Mouse (Mus musculus) urinary bladder, adult 2 months (tissue): Measurements from ENCODE around the gene Cep57l1. TPM values are rescaled to one million over a fixed set of nuclear protein-coding genes. Genes with fewer than 3 reads are reported as not detected.
A peak's percentile ranks its signal among the peaks of the same experiment; 100 is the strongest.
"Not testable (repeated sequence)": the region's sequence is repeated elsewhere in the genome, so short reads cannot be mapped to it uniquely, and the experiment has no call there.

ENCODE experiments used
- DNase-seq: peaks from one replicate; pipeline ENCODE4 v3.0.0; 2022; ENCODE audit warnings: low spot score
- polyA plus RNA-seq: library from polyadenylated mRNA; depleted of rRNA; stranded (reverse); fragments of >200 nt; gene quantifications from 2 replicates; pipeline ENCODE4 v1.2.3, GENCODE M21; 2012; rRNA removed

Cep57l1 gene
- polyA plus RNA-seq = 4.9 and 5.2 TPM in 2 replicates

GRCm38 (mm10) chr10:41809771-41810563 is at the start of gene Cep57l1, which contains the start of gene Sesn1:
Gene Cep57l1, minus strand, starts transcription at chr10:41809871.
Gene Sesn1, plus strand, starts transcription at chr10:41809935.
- DNase-seq = peak; percentile 90

- DNase-seq = no peak
These were observed 39.0 kb upstream of the Cep57l1 start for GRCm38 (mm10) chr10:41848721-41849120.

GRCm38 (mm10) chr10:41847737-41848136 is 38.1 kb upstream of the Cep57l1 start:
- no peak for DNase-seq

- no peak for DNase-seq
These were observed 29.2 kb upstream of the Cep57l1 start for GRCm38 (mm10) chr10:41838911-41839310.

- no peak for DNase-seq
These were observed 24.5 kb upstream of the Cep57l1 start for GRCm38 (mm10) chr10:41834131-41834530.

GRCm38 (mm10) chr10:41832191-41832590 is 22.5 kb upstream of the Cep57l1 start:
- no peak for DNase-seq

- no peak for DNase-seq
These were observed 21.3 kb upstream of the Cep57l1 start for GRCm38 (mm10) chr10:41830851-41831522.

- DNase-seq = no peak
These were observed 20.8 kb upstream of the Cep57l1 start for GRCm38 (mm10) chr10:41830445-41830844.

- no peak for DNase-seq
These were observed 20.3 kb upstream of the Cep57l1 start for GRCm38 (mm10) chr10:41829980-41830379.

- DNase-seq = no peak
These were observed 19.5 kb upstream of the Cep57l1 start for GRCm38 (mm10) chr10:41829191-41829590.

GRCm38 (mm10) chr10:41827784-41828183 is 18.1 kb upstream of the Cep57l1 start:
- DNase-seq = no peak

GRCm38 (mm10) chr10:41826526-41827116 is 16.9 kb upstream of the Cep57l1 start:
- no peak for DNase-seq

- DNase-seq = no peak
These were observed 16.3 kb upstream of the Cep57l1 start for GRCm38 (mm10) chr10:41825996-41826395.

GRCm38 (mm10) chr10:41825041-41825440 is 15.4 kb upstream of the Cep57l1 start:
- no peak for DNase-seq

- no peak for DNase-seq
These were observed 14.2 kb upstream of the Cep57l1 start for GRCm38 (mm10) chr10:41823916-41824315.

GRCm38 (mm10) chr10:41823282-41823675 is 13.6 kb upstream of the Cep57l1 start:
- not testable (repeated sequence) for DNase-seq

- DNase-seq = no peak
These were observed 13.1 kb upstream of the Cep57l1 start for GRCm38 (mm10) chr10:41822573-41823281.

GRCm38 (mm10) chr10:41821171-41821570 is 11.5 kb upstream of the Cep57l1 start:
- no peak for DNase-seq

- DNase-seq = no peak
These were observed 10.7 kb upstream of the Cep57l1 start for GRCm38 (mm10) chr10:41820401-41820800.

GRCm38 (mm10) chr10:41819307-41819706 is 9.6 kb upstream of the Cep57l1 start:
- no peak for DNase-seq

GRCm38 (mm10) chr10:41818733-41819070 is 9.0 kb upstream of the Cep57l1 start:
- DNase-seq = not testable (repeated sequence)
